Mouse (Mus musculus) hindbrain, embryonic 10.5 days (tissue): Measurements from ENCODE around the gene Nxph4. TPM values are rescaled to one million over a fixed set of nuclear protein-coding genes. Genes with fewer than 3 reads are reported as not detected.

Experiments used
- DNase-seq: peaks from one replicate; pipeline ENCODE4 v3.0.0-alpha.2; 2017; ENCODE audit warnings: low spot score
- H3K27ac ChIP-seq: fragments of 300-500 bp; sonication (generic); 2 replicates; pipeline ENCODE4 v1.5.1; 2016; ENCODE audit warnings: mild to moderate bottlenecking, moderate library complexity
- H3K27me3 ChIP-seq: fragments of 300-500 bp; sonication (generic); 2 replicates; pipeline ENCODE4 v1.6.1; 2016; ENCODE audit warnings: mild to moderate bottlenecking; ENCODE audit not compliant: poor library complexity, insufficient read depth, severe bottlenecking
- H3K36me3 ChIP-seq: fragments of 300-500 bp; sonication (generic); 2 replicates; pipeline ENCODE4 v1.6.1; 2016; ENCODE audit warnings: mild to moderate bottlenecking, moderate library complexity
- H3K4me1 ChIP-seq: fragments of 300-500 bp; sonication (generic); replicated peaks from 2 replicates; pipeline ENCODE4 v1.6.1; 2016; ENCODE audit warnings: mild to moderate bottlenecking
- H3K4me3 ChIP-seq: fragments of 300-500 bp; sonication (generic); 2 replicates; pipeline ENCODE4 v1.5.1; 2016; ENCODE audit warnings: mild to moderate bottlenecking, moderate library complexity
- H3K9me3 ChIP-seq: fragments of 300-500 bp; sonication (generic); 2 replicates; pipeline ENCODE4 v1.6.1; 2016; ENCODE audit warnings: mild to moderate bottlenecking, moderate library complexity
- WGBS: fragments of 180-500 bp; shearing (Covaris S2); methylation state at CpG from one replicate; pipeline ENCODE4 v1.1.7; 2016; 5-methylcytosine and 5-hydroxymethylcytosine counted together
- polyA plus RNA-seq: library from polyadenylated mRNA; unstranded; fragments of >200 nt; fragmentation: Nextera tagmentation; extraction: Ambion mirVana; gene quantifications from 2 replicates; pipeline ENCODE4 v1.2.1, GENCODE M21; 2016

Nxph4 gene
- polyA plus RNA-seq, 1 experiment from 2014 or later, result 70.9 TPM

DNA sequence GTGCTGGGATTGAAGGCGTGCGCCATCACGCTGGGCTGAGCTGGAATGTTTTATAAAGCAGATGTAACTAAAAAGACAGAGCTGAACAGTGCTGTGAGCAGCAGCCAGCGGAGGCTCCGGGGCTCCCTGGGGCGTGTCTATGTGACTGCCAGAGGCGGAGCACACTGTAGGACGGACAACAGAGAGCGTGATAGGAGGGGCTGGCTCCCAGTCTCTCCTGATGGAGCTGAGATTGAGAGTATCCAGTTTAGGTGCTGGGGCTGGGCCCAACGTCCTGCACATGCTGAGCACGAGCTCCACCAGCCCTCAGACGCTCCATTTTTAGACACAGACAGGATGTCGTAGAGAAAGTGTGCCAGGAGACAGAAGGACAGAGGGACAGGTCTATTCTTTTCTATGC is 29.9 kb upstream of the Nxph4 start:
- no peaks in the 10 kb centered on the region for H3K27me3 ChIP-seq
- 60% methylated on average over 13 of the region's 13 CpGs for whole genome bisulfite sequencing
- H3K9me3 ChIP-seq, result no peaks in the 10 kb centered on the region
- 0 out of 2 replicates have a peak, but pooled peaks cover 6% of the 10 kb centered on the region for H3K4me1 ChIP-seq
- peak; percentile 19 for DNase-seq
- no peak overlapping the region for H3K4me3 ChIP-seq
- no peak overlapping the region for H3K27ac ChIP-seq
- peaks cover 93% of the 10 kb centered on the region for H3K36me3 ChIP-seq

DNA sequence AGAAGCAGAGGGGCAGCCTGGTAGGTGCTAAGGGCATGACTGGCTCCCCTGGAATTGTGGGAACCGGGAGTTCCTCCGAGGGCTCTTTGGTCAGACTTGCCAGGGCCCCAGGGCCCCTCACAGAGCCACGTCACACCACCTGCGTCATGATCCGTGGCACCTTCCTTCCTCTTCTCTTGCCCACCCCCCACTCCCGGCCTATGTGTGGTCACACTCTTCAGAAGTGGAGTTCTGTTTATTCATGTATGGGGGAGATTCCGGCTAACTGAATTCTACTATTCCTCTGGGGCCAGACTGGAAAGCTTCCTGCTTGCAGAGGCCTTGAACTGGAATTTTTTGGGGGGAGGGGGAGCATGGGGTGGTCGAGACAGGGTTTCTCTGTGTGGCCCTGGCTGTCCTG is 29.5 kb upstream of the Nxph4 start:
- Histone ChIP-seq H3K36me3 (peaks cover 93% of the 10 kb centered on the region), H3K27me3 (no peaks in the 10 kb centered on the region), H3K9me3 (no peaks in the 10 kb centered on the region), H3K4me3 (no peak overlapping the region), H3K4me1 (0 out of 2 replicates have a peak, but pooled peaks cover 6% of the 10 kb centered on the region), H3K27ac (0 out of 2 replicates have a peak overlapping the region, but pooled peaks have one; percentile 41)
- DNase-seq, result no peak
- WGBS, result 76% methylated on average over 8 of the region's 8 CpGs

DNA sequence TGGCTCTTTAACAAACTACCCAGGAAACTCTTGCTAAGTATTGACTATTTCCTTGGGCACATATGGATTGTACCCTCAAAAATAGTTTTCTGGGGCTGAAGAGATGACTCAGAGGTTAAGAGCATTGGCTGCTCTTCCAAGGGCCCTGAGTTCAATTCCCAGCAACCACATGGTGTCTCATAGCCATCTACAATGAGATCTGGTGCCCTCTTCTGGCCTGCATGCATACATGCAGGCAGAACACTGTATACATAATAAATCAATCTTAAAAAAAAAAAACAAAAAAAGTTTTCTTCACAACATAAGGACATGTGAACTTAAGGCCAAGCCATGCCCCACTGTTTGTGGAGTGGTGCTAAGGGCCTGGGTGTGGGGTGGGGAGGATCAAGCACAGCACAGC is 26.8 kb upstream of the Nxph4 start:
- Histone ChIP-seq H3K4me3 (no peak overlapping the region), H3K4me1 (0 out of 2 replicates have a peak, but pooled peaks cover 6% of the 10 kb centered on the region), H3K9me3 (no peaks in the 10 kb centered on the region; the same call in 1 of the 2 replicates), H3K27me3 (no peaks in the 10 kb centered on the region), H3K27ac (no peak overlapping the region), H3K36me3 (peaks cover 96% of the 10 kb centered on the region)
- no peak for DNase-seq

DNA sequence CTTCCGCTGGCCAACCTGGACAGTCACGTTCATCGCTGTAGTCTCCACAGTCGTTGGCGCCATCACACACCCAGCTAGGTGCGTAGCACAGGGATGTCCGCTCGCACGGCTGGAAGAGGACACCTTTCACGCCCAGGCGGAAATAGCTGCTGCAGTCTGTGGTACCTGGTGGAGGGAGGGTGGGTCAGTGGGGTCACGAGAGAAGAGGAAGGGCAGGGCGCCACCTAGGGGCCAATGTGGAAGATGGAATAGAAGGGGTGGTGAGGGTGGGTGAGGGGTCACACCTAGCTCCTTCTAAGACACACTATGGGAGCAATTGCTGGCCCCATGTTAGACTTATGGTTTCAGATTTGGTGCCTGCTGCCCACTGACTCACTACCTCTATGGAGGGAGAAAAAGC is 23.0 kb upstream of the Nxph4 start:
- 93% methylated on average over 13 of the region's 13 CpGs for WGBS

DNA sequence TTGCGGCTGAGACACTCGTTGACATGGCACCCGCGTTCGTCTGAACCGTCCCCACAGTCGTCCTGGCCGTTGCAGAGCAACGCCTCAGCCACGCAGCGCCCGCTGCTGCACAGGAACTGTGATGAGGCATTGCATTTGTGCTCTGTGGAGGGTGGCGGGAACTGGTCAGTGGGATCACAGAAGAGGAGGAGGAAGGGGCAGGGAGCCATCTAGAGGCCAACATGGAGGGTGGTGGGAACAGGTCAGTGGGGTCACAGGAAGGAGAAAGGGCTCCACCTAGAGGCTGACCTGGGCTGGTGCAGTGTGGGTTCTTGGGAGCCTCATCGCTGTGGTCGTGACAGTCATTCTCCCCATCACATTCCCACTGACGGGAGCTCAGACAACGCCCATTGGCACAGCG is 21.3 kb upstream of the Nxph4 start:
- Histone ChIP-seq H3K4me3 (no peak overlapping the region), H3K27ac (no peak overlapping the region), H3K4me1 (no peaks in the 10 kb centered on the region; the same call in 1 of the 2 replicates), H3K36me3 (peaks cover 100% of the 10 kb centered on the region), H3K27me3 (no peaks in the 10 kb centered on the region), H3K9me3 (no peaks in the 10 kb centered on the region; the same call in 1 of the 2 replicates)
- peak; percentile 55 for DNase-seq
- WGBS, result 75% methylated on average over 18 of the region's 18 CpGs

More for the DNA sequence above, 23.0 kb upstream of the Nxph4 start:
- no peaks in the 10 kb centered on the region for H3K27me3 ChIP-seq
- peaks cover 100% of the 10 kb centered on the region for H3K36me3 ChIP-seq
- H3K4me1 ChIP-seq, result no peaks in the 10 kb centered on the region; the same call in 1 of the 2 replicates
- no peak overlapping the region for H3K27ac ChIP-seq
- no peak overlapping the region for H3K4me3 ChIP-seq
- no peaks in the 10 kb centered on the region; the same call in 1 of the 2 replicates for H3K9me3 ChIP-seq
- DNase-seq, result no peak

DNA sequence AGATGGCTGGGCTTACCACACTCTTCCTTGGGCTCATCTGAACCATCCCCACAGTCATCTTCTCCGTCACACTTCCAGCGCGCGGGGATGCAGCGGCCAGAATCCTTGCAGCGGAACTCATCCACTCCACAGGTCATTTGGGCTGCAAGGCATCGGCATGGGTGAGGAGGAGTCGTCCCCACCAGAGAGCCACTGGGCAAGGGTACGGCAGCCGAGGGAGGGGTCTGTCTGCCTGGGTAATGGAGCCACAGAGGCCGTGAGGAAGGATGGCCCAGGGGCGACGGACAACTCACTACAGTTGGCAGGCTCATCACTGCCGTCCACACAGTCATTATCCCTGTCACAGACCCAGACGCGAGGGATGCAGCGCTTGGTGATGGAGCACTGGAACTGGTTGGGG is 15.5 kb upstream of the Nxph4 start:
- H3K27ac ChIP-seq, result no peak overlapping the region
- WGBS, result 90% methylated on average over 17 of the region's 17 CpGs
- DNase-seq, result no peak
- no peaks in the 10 kb centered on the region for H3K27me3 ChIP-seq
- peaks cover 99% of the 10 kb centered on the region for H3K36me3 ChIP-seq
- no peak overlapping the region for H3K4me3 ChIP-seq
- H3K4me1 ChIP-seq, result no peaks in the 10 kb centered on the region
- no peaks in the 10 kb centered on the region for H3K9me3 ChIP-seq

DNA sequence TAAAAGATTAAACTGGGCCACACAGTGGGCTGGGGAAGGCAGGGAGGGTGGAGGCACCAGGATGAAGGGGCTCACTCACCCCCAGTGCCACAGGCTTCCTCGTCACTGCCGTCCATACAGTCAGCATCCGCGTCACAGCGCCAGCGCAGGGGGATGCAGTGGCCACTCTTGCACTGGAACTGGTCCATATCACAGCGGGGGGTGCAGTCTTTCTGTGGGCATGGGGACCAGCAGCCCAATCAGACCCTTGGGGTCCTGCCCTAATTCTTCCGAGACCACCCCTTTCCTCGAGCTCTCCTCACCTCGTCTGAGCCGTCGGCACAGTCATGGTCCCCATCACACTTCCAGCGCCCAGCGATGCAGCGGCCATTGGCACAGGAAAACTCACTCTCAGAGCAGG is 13.9 kb upstream of the Nxph4 start:
- 95% methylated on average over 15 of the region's 15 CpGs for WGBS
- no peak overlapping the region for H3K27ac ChIP-seq
- H3K36me3 ChIP-seq, result peaks cover 99% of the 10 kb centered on the region
- peaks cover under 1% of the 10 kb centered on the region; the same call in 1 of the 2 replicates for H3K4me1 ChIP-seq
- H3K4me3 ChIP-seq, result no peak overlapping the region
- no peaks in the 10 kb centered on the region for H3K27me3 ChIP-seq
- DNase-seq, result no peak
- H3K9me3 ChIP-seq, result no peaks in the 10 kb centered on the region

DNA sequence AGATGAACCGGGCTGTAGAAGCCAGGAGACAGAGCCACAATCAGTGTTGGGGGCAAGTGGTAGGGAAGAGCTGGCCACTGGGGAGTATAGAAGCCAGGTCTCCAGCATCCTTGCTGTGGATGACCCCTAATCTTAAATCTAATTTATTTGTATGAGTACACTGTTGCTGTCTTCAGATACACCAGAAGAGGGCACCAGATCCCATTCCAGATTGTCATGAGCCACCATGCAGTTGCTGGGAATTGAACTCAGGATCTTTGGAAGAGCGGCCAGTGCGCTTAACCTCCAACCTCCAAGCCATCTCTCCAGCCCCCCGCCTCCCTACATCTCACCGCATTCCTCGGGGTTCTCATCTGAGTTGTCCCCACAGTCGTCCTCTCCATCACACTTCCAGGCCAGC is 12.1 kb upstream of the Nxph4 start:
- no peak for DNase-seq
- WGBS, result 89% methylated on average over 7 of the region's 7 CpGs

DNA sequence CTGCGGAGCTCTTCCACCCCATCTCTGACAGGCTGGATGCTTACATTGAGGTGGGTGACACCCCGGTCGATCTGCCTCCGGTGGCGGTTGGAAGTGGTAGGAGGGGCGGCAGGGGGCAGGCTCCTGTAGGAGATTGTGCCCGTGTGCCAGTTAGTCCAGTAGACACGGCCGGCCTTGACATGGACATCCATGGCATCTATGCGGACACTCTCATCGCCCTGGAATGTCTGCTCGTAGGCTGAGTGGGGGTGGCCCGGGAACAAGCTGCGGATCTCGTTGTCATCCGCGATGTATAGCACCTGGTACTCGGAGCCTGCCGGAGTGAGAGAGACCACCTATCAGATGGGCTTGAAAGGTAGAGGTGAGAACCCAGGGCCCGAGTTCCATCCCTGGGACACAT is 10.0 kb upstream of the Nxph4 start:
- H3K36me3 ChIP-seq, result peaks cover 99% of the 10 kb centered on the region
- peaks cover under 1% of the 10 kb centered on the region; the same call in 1 of the 2 replicates for H3K27me3 ChIP-seq
- 94% methylated on average over 20 of the region's 20 CpGs for WGBS

More for the DNA sequence above, 12.1 kb upstream of the Nxph4 start:
- peaks cover 15% of the 10 kb centered on the region for H3K4me1 ChIP-seq
- H3K27ac ChIP-seq, result no peak overlapping the region
- no peaks in the 10 kb centered on the region; the same call in 1 of the 2 replicates for H3K27me3 ChIP-seq
- H3K9me3 ChIP-seq, result no peaks in the 10 kb centered on the region
- peaks cover 99% of the 10 kb centered on the region for H3K36me3 ChIP-seq
- H3K4me3 ChIP-seq, result no peak overlapping the region

DNA sequence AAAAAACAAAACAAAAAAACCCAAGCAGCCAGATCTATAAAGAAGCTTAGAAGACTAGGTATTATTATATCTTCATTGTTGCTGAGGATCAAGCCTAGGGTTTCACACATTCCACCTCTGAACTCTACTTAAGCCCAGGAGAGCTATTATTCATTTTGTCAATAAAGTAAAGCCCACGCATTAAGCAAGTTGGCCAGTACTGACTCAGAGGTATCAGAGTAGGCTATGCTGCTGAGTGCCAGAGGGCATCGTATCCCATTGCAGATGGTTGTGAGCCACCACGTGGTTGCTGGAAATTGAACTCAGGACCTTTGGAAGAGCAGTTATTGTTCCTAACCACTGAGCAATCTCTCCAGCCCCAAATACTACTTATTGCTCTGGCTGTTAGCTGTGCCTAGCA is 9.6 kb upstream of the Nxph4 start:
- Histone ChIP-seq H3K27me3 (peaks cover 5% of the 10 kb centered on the region; the same call in 1 of the 2 replicates), H3K4me3 (no peak overlapping the region), H3K9me3 (no peaks in the 10 kb centered on the region), H3K4me1 (peaks cover 15% of the 10 kb centered on the region), H3K36me3 (peaks cover 99% of the 10 kb centered on the region), H3K27ac (no peak overlapping the region)
- DNase-seq, result no peak
- WGBS, result 85% methylated on average over 3 of the region's 3 CpGs

More for the DNA sequence above, 10.0 kb upstream of the Nxph4 start:
- Histone ChIP-seq H3K4me1 (peaks cover 15% of the 10 kb centered on the region), H3K27ac (no peak overlapping the region), H3K4me3 (no peak overlapping the region), H3K9me3 (no peaks in the 10 kb centered on the region)
- no peak for DNase-seq

DNA sequence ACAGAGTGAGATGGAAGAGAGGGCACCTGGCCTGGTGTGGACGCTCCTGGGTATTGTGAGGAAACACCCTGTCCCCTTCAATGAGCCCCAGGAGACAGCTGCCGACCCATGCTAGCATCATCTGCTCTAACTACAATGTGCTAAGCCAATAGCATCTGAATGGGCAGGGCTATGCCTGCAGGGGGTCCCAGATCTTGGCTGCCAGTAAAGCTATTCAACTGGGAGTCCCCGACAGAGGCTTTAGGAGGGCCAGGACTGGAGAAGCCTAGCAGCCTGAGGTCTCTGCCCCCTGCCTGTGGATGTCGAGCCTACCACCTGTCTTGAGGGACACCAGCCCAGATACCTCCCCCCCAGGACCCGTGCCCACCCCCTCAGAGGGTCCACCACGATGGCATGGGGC is 8.4 kb upstream of the Nxph4 start:
- Histone ChIP-seq H3K4me3 (0 out of 2 replicates have a peak overlapping the region, but pooled peaks have one; percentile 4), H3K9me3 (no peaks in the 10 kb centered on the region), H3K27me3 (peaks cover 5% of the 10 kb centered on the region; the same call in 1 of the 2 replicates), H3K36me3 (peaks cover 94% of the 10 kb centered on the region), H3K27ac (peak overlapping the region; percentile 50), H3K4me1 (peaks cover 19% of the 10 kb centered on the region)
- no peak for DNase-seq
- 49% methylated on average over 6 of the region's 6 CpGs for WGBS

DNA sequence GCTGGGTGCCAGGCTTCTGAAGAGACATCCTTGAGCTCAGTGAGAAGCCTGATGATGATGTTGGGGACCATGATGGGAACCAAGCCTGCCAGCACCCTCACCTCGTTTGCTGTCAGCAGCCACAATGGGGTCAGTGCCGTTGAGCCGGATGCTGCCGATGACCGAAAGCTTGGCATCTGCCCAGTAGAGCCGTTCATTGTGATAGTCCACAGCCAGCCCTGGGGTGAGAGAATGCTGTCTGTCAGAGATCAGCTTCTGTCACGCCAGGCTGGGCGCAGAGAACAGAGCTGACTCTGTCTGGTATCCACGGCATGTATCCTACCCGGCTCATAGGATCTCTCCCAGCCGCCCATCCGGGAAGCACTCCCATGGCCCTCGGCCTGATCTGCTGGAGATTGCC is 7.7 kb upstream of the Nxph4 start:
- H3K4me3 ChIP-seq, result no peak overlapping the region
- peaks cover 88% of the 10 kb centered on the region for H3K36me3 ChIP-seq
- no peaks in the 10 kb centered on the region for H3K9me3 ChIP-seq
- H3K27me3 ChIP-seq, result peaks cover 6% of the 10 kb centered on the region
- peaks cover 23% of the 10 kb centered on the region for H3K4me1 ChIP-seq
- H3K27ac ChIP-seq, result peak overlapping the region; percentile 50; the same call in 1 of the 2 replicates
- DNase-seq, result no peak
- 71% methylated on average over 13 of the region's 13 CpGs for WGBS

DNA sequence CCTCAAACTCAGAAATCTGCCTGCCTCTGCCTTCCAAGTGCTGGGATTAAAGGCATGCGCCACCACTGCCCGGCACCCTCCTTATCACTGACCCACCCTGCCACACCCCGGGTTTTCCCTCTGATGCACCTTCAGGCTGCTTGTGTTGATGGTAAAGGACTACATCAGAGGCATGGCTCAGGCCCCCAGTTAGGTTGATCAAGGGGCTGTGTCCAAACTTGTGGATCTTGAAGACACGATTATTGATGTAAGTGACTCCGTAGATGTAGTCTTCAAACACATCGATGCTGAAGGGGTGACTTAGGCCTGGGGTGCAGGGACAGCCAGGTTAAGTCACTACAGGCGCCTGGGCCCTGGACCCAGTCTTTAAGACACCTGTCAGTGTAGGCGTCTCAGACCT is 7.2 kb upstream of the Nxph4 start:
- H3K27ac ChIP-seq, result no peak overlapping the region
- no peak overlapping the region for H3K4me3 ChIP-seq
- H3K27me3 ChIP-seq, result peaks cover 12% of the 10 kb centered on the region
- H3K36me3 ChIP-seq, result peaks cover 82% of the 10 kb centered on the region
- peaks cover 28% of the 10 kb centered on the region for H3K4me1 ChIP-seq
- 96% methylated on average over 8 of the region's 8 CpGs for WGBS
- no peak for DNase-seq
- H3K9me3 ChIP-seq, result no peaks in the 10 kb centered on the region
